Mouse (Mus musculus) CH12.LX (cell line): ENCODE measurements around the gene Sufu.

Experiments
- BHLHE40 ChIP-seq: IDR thresholded peaks from 2 replicates; pipeline ENCODE4 v1.6.1; 2011; ENCODE audit warnings: mild to moderate bottlenecking, low read depth, low read length, improper control_type of control experiment
- CTCF ChIP-seq, 2 experiments: IDR thresholded peaks in 1 of 2; conservative IDR thresholded peaks in 1 of 2; 2 replicates each; pipeline ENCODE4 v1.5.1; 2011 to 2012; ENCODE audit warnings: low read depth in 2 of 2, low read length in 2 of 2, improper control_type of control experiment in 1 of 2, inconsistent platforms in 1 of 2, mild to moderate bottlenecking in 1 of 2, moderate library complexity in 1 of 2
- GABPA ChIP-seq: IDR thresholded peaks from 2 replicates; pipeline ENCODE4 v1.6.1; 2012; ENCODE audit warnings: low read depth, low read length, improper control_type of control experiment, inconsistent platforms; ENCODE audit not compliant: insufficient replicate concordance
- MYC ChIP-seq: IDR thresholded peaks from 2 replicates; pipeline ENCODE4 v1.6.1; 2011; ENCODE audit warnings: low read depth, mild to moderate bottlenecking, improper control_type of control experiment, low read length
- POLR2A ChIP-seq: IDR thresholded peaks from 2 replicates; pipeline ENCODE4 v1.6.1; 2011; ENCODE audit warnings: low read depth, mild to moderate bottlenecking, improper control_type of control experiment, low read length
- RAD21 ChIP-seq: IDR thresholded peaks from 2 replicates; pipeline ENCODE4 v1.6.1; 2011; ENCODE audit warnings: low read depth, mild to moderate bottlenecking, low read length, improper control_type of control experiment, moderate library complexity
- ZNF384 ChIP-seq: IDR thresholded peaks from 2 replicates; pipeline ENCODE4 v1.6.1; 2012; ENCODE audit warnings: low read depth, low read length, improper control_type of control experiment, inconsistent platforms

GRCm38 (mm10) chr19:46514387-46514786 is 117.7 kb downstream of the Sufu start:
- TF ChIP-seq MYC (no peak), CTCF (conservative IDR thresholded peaks at IDR 0.05 in 1 of 2, IDR thresholded peaks at IDR 0.05 in 1 of 2; ENCODE audit: low read depth in 2 of 2, low read length in 2 of 2) (no peak), POLR2A (no peak), BHLHE40 (no peak), GABPA (no peak), RAD21 (no peak), ZNF384 (no peak)
